In the genomic region with DNA sequence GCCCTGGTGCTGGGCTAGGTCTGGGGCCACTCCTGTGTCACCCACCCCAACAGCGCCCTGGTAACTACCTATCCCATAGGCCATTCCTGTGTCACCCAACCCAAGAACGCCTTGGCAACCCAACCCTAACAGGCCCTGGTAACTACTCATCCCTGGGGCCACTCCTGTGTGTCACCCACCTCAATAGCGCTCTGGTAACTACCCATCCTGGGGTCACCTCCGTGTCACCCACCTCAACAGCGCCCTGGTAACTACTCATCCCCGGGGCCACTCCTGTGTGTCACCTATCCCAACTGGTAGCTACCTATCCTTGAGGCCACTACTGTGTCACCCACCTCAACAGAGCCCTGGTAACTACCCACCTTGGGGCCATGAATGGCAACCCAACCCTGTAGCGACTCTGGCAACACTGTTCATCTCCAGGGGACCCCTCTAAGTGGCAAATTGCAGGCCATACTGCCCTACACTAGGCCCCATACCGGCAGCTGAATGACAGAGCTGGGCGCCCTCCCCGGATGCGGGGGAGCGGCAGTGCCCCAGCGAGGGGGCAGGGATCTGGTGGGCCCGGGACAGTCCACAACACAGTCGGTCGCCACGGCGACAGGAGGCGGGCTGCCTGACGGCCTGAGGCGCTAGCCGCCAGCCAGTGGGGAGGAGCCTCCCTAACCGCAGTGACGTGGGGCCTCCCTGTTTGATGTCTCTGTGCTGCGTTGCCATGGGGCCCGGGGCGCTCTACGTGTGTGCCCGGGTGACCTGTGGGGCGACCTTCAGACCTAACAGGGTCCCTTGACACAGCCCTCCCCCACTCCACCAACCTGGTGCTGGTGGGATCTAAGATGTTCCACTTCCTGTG, we compare ENCODE assay signal across 8 mouse cellular contexts. TPM values are rescaled to one million over a fixed set of nuclear protein-coding genes. Genes with fewer than 3 reads are reported as not detected.
DNase-seq lines count a peak whose midpoint lies in the region; ATAC-seq and TF ChIP-seq lines count a peak whose summit lies in the region.

No protein-coding gene starts in this region.

- 1% methylated on average over 30 of the region's 30 CpGs for WGBS in forebrain, postnatal 0 days
- 3% methylated on average over 30 of the region's 30 CpGs for WGBS in lung, embryonic 16.5 days
- 9% methylated on average over 30 of the region's 30 CpGs for WGBS in olfactory bulb, adult 2 months

- no peaks in the 10 kb centered on the region for H3K9me3 ChIP-seq in E14TG2a.4 (ENCODE audit: low read length)
- no peaks in the 10 kb centered on the region for H3K9me3 ChIP-seq in forebrain, postnatal 0 days (ENCODE audit: low read length)
- no peaks in the 10 kb centered on the region for H3K9me3 ChIP-seq in lung, embryonic 16.5 days (ENCODE audit: control insufficient read depth, low read length)

- ATAC-seq in forebrain, postnatal 0 days = peak; percentile 87
- ATAC-seq in lung, embryonic 16.5 days (ENCODE audit: low read depth) = peak; percentile 78

- H3K9ac ChIP-seq in forebrain, postnatal 0 days = peak overlapping the region; percentile 26
- peak overlapping the region; percentile 76 for H3K9ac ChIP-seq in lung, embryonic 16.5 days (ENCODE audit: low read length)

- TF ChIP-seq POLR2A in olfactory bulb, adult 2 months (IDR thresholded peaks at IDR 0.05; ENCODE audit: insufficient read depth, low read depth, low read length) = no peak

- H3K36me3 ChIP-seq in E14TG2a.4 (ENCODE audit: insufficient read depth, low read length) = peaks cover 9% of the 10 kb centered on the region
- H3K36me3 ChIP-seq in forebrain, postnatal 0 days (ENCODE audit: insufficient read depth) = no peaks in the 10 kb centered on the region
- H3K36me3 ChIP-seq in lung, embryonic 16.5 days (ENCODE audit: control insufficient read depth, insufficient read depth, low read length) = no peaks in the 10 kb centered on the region

- peaks cover 75% of the 10 kb centered on the region for H3K4me1 ChIP-seq in E14TG2a.4 (replicated peaks; ENCODE audit: low read depth, low read length)
- H3K4me1 ChIP-seq in forebrain, postnatal 0 days (ENCODE audit: insufficient read depth) = peaks cover 10% of the 10 kb centered on the region
- peaks cover 44% of the 10 kb centered on the region for H3K4me1 ChIP-seq in lung, embryonic 16.5 days (replicated peaks; ENCODE audit: control insufficient read depth, insufficient read depth, low read length)
- H3K4me1 ChIP-seq in olfactory bulb, adult 2 months (ENCODE audit: control insufficient read depth, insufficient read depth, low read length) = peaks cover 49% of the 10 kb centered on the region

- H3K27me3 ChIP-seq in E14TG2a.4 (ENCODE audit: insufficient read depth, low read length) = peaks cover 8% of the 10 kb centered on the region
- H3K27me3 ChIP-seq in forebrain, postnatal 0 days (ENCODE audit: insufficient read depth, low read length) = no peaks in the 10 kb centered on the region
- no peaks in the 10 kb centered on the region for H3K27me3 ChIP-seq in lung, embryonic 16.5 days (ENCODE audit: control insufficient read depth, insufficient read depth, low read depth, low read length)

- peak overlapping the region; percentile 79 for H3K27ac ChIP-seq in forebrain, postnatal 0 days (ENCODE audit: low read depth, low read length)
- peak overlapping the region; percentile 99 for H3K27ac ChIP-seq in lung, embryonic 16.5 days (ENCODE audit: low read length)
- H3K27ac ChIP-seq in olfactory bulb, adult 2 months (ENCODE audit: insufficient read depth, low read depth, low read length) = peak overlapping the region; percentile 54

- peak; percentile 85 for DNase-seq in brain, adult 2 months (ENCODE audit: low read depth, low spot score)
- DNase-seq in forebrain, postnatal 0 days = peak; percentile 84
- peak; percentile 93 for DNase-seq in heart, postnatal 36 days
- peak; percentile 80 for DNase-seq in layer of hippocampus, adult 8-10 months (ENCODE audit: low spot score in 2 of 2)
- DNase-seq in thymus, postnatal 0 days (ENCODE audit: low spot score) = peak; percentile 95

- TF ChIP-seq CTCF in E14TG2a.4 (conservative IDR thresholded peaks at IDR 0.05; ENCODE audit: low read length) = no peak
- TF ChIP-seq CTCF in forebrain, postnatal 0 days (IDR thresholded peaks at IDR 0.05; ENCODE audit: low read depth) = no peak
- TF ChIP-seq CTCF in olfactory bulb, adult 2 months (IDR thresholded peaks at IDR 0.05; ENCODE audit: insufficient read depth, low read depth, low read length) = no peak

- H3K4me3 ChIP-seq in E14TG2a.4 (replicated peaks; ENCODE audit: low read length) = peak overlapping the region; percentile 78
- H3K4me3 ChIP-seq in forebrain, postnatal 0 days (ENCODE audit: low read depth, low read length) = peak overlapping the region; percentile 50
- H3K4me3 ChIP-seq in lung, embryonic 16.5 days (ENCODE audit: low read length) = peak overlapping the region; percentile 58
- peak overlapping the region; percentile 55 for H3K4me3 ChIP-seq in olfactory bulb, adult 2 months (ENCODE audit: insufficient read depth, low read depth, low read length)

- intact Hi-C loops in heart, postnatal 36 days (cut with DNase I) = no loop called here

- peak overlapping the region; percentile 71 for H3K4me2 ChIP-seq in forebrain, postnatal 0 days (ENCODE audit: low read depth)
- H3K4me2 ChIP-seq in lung, embryonic 16.5 days (ENCODE audit: low read depth, low read length) = peak overlapping the region; percentile 65

RNA-seq across cellular contexts. Expression of a gene that starts 13.1 kb away (rescaled TPM):
- 1.7 and 3.2 TPM in 2 replicates for total RNA-seq in forebrain, postnatal 0 days (2014; rRNA removed)
- 10.0 and 13.3 TPM in 2 replicates for polyA plus RNA-seq in forebrain, postnatal 0 days (2015; fragmentation: Nextera tagmentation; extraction: Ambion mirVana)
- under 1 TPM; 0.80 to 0.95 TPM for total RNA-seq in heart, postnatal 36 days (2021)
- total RNA-seq in layer of hippocampus, adult 8-10 months (2022) = 1 to 10 TPM; 1.0 to 3.7 (median 2.8) TPM
- polyA plus RNA-seq in lung, embryonic 16.5 days (2015; fragmentation: Nextera tagmentation; extraction: Ambion mirVana) = 1.2 and 3.5 TPM in 2 replicates
- not detected in 2 replicates for polyA plus RNA-seq in olfactory bulb, adult 2 months (2012; ENCODE audit: insufficient read depth, insufficient read length, low replicate concordance, missing spikeins)
- 5.3 and 6.2 TPM in 2 replicates for polyA plus RNA-seq in thymus, postnatal 0 days (2015; fragmentation: Nextera tagmentation; extraction: Ambion mirVana)

RNA-seq across cellular contexts. Expression of a gene that starts 38.7 kb away (rescaled TPM):
- 36.5 and 47.7 TPM in 2 replicates for total RNA-seq in forebrain, postnatal 0 days (2014; rRNA removed)
- 15.1 and 15.5 TPM in 2 replicates for polyA plus RNA-seq in forebrain, postnatal 0 days (2015; fragmentation: Nextera tagmentation; extraction: Ambion mirVana)
- total RNA-seq in heart, postnatal 36 days (2021) = 10 to 100 TPM in 1 of 2 experiments, 1 to 10 TPM in 1; 9.5 to 11.0 TPM
- 10 to 100 TPM; 15.1 to 17.6 (median 16.6) TPM for total RNA-seq in layer of hippocampus, adult 8-10 months (2022)
- 14.4 and 14.6 TPM in 2 replicates for polyA plus RNA-seq in lung, embryonic 16.5 days (2015; fragmentation: Nextera tagmentation; extraction: Ambion mirVana)
- 65.7 TPM in 1 of 2 replicates, not detected in the other for polyA plus RNA-seq in olfactory bulb, adult 2 months (2012; ENCODE audit: insufficient read depth, insufficient read length, low replicate concordance, missing spikeins)
- polyA plus RNA-seq in thymus, postnatal 0 days (2015; fragmentation: Nextera tagmentation; extraction: Ambion mirVana) = 12.7 and 13.2 TPM in 2 replicates

RNA-seq across cellular contexts. Expression of a gene that starts 50.3 kb away (rescaled TPM):
- total RNA-seq in forebrain, postnatal 0 days (2014; rRNA removed) = 3.5 and 6.0 TPM in 2 replicates
- polyA plus RNA-seq in forebrain, postnatal 0 days (2015; fragmentation: Nextera tagmentation; extraction: Ambion mirVana) = 2.4 and 3.3 TPM in 2 replicates
- total RNA-seq in heart, postnatal 36 days (2021) = under 1 TPM in 1 of 2 experiments, not detected in 1; 0.36 TPM
- 1 to 10 TPM; 2.1 to 3.5 (median 2.6) TPM for total RNA-seq in layer of hippocampus, adult 8-10 months (2022)
- polyA plus RNA-seq in lung, embryonic 16.5 days (2015; fragmentation: Nextera tagmentation; extraction: Ambion mirVana) = 1.5 and 2.0 TPM in 2 replicates
- not detected in 2 replicates for polyA plus RNA-seq in olfactory bulb, adult 2 months (2012; ENCODE audit: insufficient read depth, insufficient read length, low replicate concordance, missing spikeins)
- polyA plus RNA-seq in thymus, postnatal 0 days (2015; fragmentation: Nextera tagmentation; extraction: Ambion mirVana) = 1.3 and 1.4 TPM in 2 replicates

RNA-seq across cellular contexts. Expression of a gene that starts 50.4 kb away (rescaled TPM):
- total RNA-seq in forebrain, postnatal 0 days (2014; rRNA removed) = 64.2 and 70.1 TPM in 2 replicates
- 36.3 and 48.4 TPM in 2 replicates for polyA plus RNA-seq in forebrain, postnatal 0 days (2015; fragmentation: Nextera tagmentation; extraction: Ambion mirVana)
- total RNA-seq in heart, postnatal 36 days (2021) = 10 to 100 TPM; 14.5 to 15.8 TPM
- 10 to 100 TPM; 54.1 to 61.7 (median 57.8) TPM for total RNA-seq in layer of hippocampus, adult 8-10 months (2022)
- polyA plus RNA-seq in lung, embryonic 16.5 days (2015; fragmentation: Nextera tagmentation; extraction: Ambion mirVana) = 24.2 and 25.9 TPM in 2 replicates
- not detected in 2 replicates for polyA plus RNA-seq in olfactory bulb, adult 2 months (2012; ENCODE audit: insufficient read depth, insufficient read length, low replicate concordance, missing spikeins)
- polyA plus RNA-seq in thymus, postnatal 0 days (2015; fragmentation: Nextera tagmentation; extraction: Ambion mirVana) = 18.9 and 20.1 TPM in 2 replicates

RNA-seq across cellular contexts. Expression of a gene that starts 51.4 kb away (rescaled TPM):
- 130 and 146 TPM in 2 replicates for total RNA-seq in forebrain, postnatal 0 days (2014; rRNA removed)
- 255 and 310 TPM in 2 replicates for polyA plus RNA-seq in forebrain, postnatal 0 days (2015; fragmentation: Nextera tagmentation; extraction: Ambion mirVana)
- 100 to 1,000 TPM; 231 to 232 TPM for total RNA-seq in heart, postnatal 36 days (2021)
- 100 to 1,000 TPM in 2 of 4 experiments, 10 to 100 TPM in 2; 94.5 to 137 (median 106) TPM for total RNA-seq in layer of hippocampus, adult 8-10 months (2022)
- polyA plus RNA-seq in lung, embryonic 16.5 days (2015; fragmentation: Nextera tagmentation; extraction: Ambion mirVana) = 333 and 350 TPM in 2 replicates
- not detected in 2 replicates for polyA plus RNA-seq in olfactory bulb, adult 2 months (2012; ENCODE audit: insufficient read depth, insufficient read length, low replicate concordance, missing spikeins)
- polyA plus RNA-seq in thymus, postnatal 0 days (2015; fragmentation: Nextera tagmentation; extraction: Ambion mirVana) = 403 and 424 TPM in 2 replicates

Comparison
In these comparisons a context has a peak if more than half of its experiments do, and no peak if none do; other contexts are left out.
1. Peak in every context shown above with its lines: DNase-seq, ATAC-seq, H3K4me3 ChIP-seq and H3K27ac ChIP-seq.